Mouse (Mus musculus): Measurements from ENCODE around the gene Lrp6.

Lrp6 gene

GRCm38 (mm10) chr6:134489637-134490036, 77.1 kb downstream of the Lrp6 start:
- no peak for DNase-seq (ENCODE audit: low read depth)

- no peak for DNase-seq (ENCODE audit: low read depth)
Observed at GRCm38 (mm10) chr6:134489130-134489529, 77.6 kb downstream of the Lrp6 start.

- no peak for DNase-seq (ENCODE audit: low read depth)
Observed at GRCm38 (mm10) chr6:134486318-134486717, 80.4 kb downstream of the Lrp6 start.

GRCm38 (mm10) chr6:134479481-134479880, 87.3 kb downstream of the Lrp6 start:
- DNase-seq (ENCODE audit: low read depth) = no peak

- no peak for DNase-seq (ENCODE audit: low read depth)
Observed at GRCm38 (mm10) chr6:134473143-134473561, 93.6 kb downstream of the Lrp6 start.

DNA sequence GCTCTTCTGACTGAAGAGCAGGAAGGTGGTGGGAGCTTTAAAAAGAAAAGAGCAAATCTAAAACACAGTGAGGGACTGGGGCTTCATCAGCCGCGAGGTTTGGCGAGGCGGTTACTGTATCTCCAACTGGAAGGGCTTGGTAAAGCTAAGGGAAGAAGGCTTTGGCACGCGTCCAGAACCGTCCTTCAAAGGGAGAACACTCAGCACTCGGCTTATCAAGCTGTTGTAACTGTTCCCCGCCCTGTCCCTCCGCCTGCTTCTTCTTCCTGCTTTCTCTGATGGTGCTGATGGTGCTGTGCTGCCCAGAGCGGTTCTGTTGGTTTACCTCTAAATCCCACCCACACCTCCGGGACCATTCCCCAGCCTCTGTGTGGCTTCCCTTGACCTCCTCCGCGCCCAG, 95.9 kb downstream of the Lrp6 start:
- peak; percentile 21 for DNase-seq (ENCODE audit: low read depth)

- DNase-seq (ENCODE audit: low read depth) = no peak
Observed at GRCm38 (mm10) chr6:134469297-134469696, 97.5 kb downstream of the Lrp6 start.

- no peak for DNase-seq (ENCODE audit: low read depth)
Observed at GRCm38 (mm10) chr6:134466671-134467229, 100.0 kb downstream of the Lrp6 start.

GRCm38 (mm10) chr6:134461175-134461574, 105.6 kb downstream of the Lrp6 start:
- DNase-seq (ENCODE audit: low read depth) = no peak

DNA sequence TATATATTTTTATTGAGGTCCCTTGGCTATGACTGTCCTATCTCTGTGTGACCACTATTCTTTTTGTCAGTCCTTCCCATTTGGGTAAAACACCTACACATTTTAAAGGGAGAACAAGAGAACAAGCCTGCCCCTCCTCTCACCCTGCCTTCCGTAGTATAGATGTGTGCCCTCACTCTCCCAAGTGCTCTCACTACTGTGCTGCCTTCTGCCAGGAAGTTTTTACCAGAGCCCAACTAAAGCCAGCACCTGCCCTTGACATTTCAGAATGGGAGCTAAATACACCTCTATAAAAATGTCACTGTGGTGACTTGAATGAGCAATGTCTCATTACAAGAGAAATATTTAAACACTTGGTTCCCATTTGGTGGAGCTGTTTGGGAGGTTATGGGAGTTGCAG, 108.4 kb downstream of the Lrp6 start:
- no peak for DNase-seq (ENCODE audit: low read depth)

GRCm38 (mm10) chr6:134454093-134454492, 112.7 kb downstream of the Lrp6 start:
- DNase-seq (ENCODE audit: low read depth) = no peak

- no peak for DNase-seq (ENCODE audit: low read depth)
Observed at GRCm38 (mm10) chr6:134450661-134451119, 116.1 kb downstream of the Lrp6 start.

DNA sequence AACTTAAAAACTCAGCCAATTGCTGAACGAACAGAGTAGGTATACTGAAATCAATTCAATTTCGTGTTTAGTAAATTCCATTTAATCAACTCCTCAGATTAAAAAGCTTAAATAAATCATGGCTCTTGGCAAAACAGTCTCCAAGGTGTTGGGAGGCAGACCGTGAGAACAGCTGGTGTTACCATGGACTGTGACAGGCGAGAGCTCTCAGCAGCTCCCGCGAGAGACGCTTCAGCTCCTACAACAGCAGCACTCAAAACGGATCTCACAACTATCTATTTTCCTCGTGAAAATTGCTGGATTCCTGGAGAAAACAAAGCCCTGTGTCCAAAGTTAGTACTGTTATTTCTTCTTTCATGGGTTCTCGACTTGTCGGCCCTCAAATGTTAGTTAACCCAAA, 116.8 kb downstream of the Lrp6 start:
- no peak for DNase-seq (ENCODE audit: low read depth)

GRCm38 (mm10) chr6:134448451-134448850, 118.3 kb downstream of the Lrp6 start:
- DNase-seq (ENCODE audit: low read depth) = no peak

GRCm38 (mm10) chr6:134443925-134444324, 122.8 kb downstream of the Lrp6 start:
- no peak for DNase-seq (ENCODE audit: low read depth)

GRCm38 (mm10) chr6:134443198-134443904, 123.4 kb downstream of the Lrp6 start:
- no peak for DNase-seq (ENCODE audit: low read depth)

DNA sequence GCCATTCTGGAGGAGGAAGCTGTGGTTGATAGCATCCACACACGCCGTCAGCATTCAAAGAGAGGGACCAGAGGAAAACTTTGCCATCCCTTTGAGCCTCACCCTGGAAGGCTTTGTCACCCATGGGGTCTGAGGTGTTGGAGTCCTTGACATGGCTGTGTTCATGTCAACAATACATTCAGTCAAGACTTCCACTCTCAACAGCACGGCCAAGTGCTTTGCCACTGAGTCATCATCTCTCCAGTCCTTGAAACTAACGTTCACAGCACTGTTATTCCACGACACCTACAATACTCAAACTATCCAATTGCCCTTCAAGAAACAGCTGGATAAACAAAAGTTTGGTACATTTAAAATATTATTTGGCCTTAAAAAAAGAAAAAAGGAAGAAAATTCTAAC, 124.5 kb downstream of the Lrp6 start:
- no peak for DNase-seq (ENCODE audit: low read depth)

GRCm38 (mm10) chr6:134441716-134442115, 125.0 kb downstream of the Lrp6 start:
- DNase-seq (ENCODE audit: low read depth) = no peak

DNA sequence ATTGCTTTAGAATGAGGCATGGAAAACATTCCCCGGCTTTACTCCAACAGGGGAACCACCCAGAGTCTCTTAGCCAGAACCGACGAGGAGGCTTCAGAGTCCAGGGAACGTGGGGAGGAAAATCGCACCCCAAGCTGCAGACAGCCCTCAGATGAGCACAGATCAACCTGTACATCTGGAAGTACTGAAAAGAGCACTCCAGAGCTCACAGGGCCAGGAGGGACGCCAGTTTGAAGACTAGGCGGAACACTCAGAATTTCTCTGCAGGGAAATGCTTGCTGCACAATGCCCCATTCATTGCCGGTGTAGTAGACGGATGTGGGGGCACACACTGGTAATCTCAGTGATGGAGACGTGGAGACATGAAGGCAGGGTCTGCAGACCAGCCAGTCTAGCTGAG, 126.7 kb downstream of the Lrp6 start:
- DNase-seq (ENCODE audit: low read depth) = no peak

DNA sequence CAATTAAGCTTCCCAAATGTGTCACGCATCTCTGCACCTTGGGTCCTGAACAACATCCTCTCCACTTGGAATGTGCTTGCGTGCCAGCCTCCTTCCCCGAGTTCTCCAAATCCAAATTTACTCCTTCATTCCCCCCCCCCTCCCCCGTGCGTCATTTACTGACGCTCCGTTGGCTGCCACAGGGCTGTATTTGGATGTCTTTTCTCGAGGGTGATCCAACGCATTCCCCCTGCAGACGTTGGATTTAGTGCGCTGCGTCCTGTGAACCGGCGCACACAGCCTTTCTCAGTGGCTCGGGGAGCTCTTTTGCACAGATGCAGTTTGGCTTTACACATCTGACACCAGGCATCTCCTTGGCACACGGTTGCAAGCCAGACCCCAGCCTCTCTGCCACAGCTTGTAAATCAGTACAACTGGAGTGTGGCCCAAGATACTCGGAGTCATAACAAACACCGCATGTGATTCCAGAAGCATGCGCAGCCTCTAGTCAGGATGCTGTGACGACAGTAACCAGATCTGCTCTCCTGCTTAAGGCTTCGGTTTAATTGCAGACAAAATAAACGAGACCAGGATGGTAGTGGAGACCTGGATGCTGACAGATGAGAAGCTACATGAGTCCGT, 127.3 kb downstream of the Lrp6 start:
- DNase-seq (ENCODE audit: low read depth) = no peak

DNA sequence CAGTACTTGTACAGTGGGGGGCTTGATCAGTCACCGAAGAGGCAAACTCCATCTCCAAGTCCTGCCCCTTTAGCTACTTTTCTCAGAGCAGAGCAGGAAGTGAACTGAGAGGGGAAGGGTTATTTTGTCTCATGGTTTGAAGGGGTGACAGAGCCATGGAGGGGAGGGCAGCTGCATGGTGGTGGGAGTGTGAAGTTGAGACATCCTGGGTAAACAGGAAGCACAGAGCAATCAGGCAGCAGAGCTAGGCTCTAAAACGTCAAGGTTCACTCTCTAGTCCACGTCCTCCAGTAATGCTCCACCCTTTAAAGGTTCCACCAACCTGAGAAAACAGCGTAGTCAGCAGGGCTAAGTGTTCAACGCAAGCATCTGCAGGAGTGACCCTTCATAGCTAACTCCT, 129.8 kb downstream of the Lrp6 start:
- no peak for DNase-seq (ENCODE audit: low read depth)

GRCm38 (mm10) chr6:134434866-134435390, 131.8 kb downstream of the Lrp6 start:
- peak; percentile 39 for DNase-seq (ENCODE audit: low read depth)

DNA sequence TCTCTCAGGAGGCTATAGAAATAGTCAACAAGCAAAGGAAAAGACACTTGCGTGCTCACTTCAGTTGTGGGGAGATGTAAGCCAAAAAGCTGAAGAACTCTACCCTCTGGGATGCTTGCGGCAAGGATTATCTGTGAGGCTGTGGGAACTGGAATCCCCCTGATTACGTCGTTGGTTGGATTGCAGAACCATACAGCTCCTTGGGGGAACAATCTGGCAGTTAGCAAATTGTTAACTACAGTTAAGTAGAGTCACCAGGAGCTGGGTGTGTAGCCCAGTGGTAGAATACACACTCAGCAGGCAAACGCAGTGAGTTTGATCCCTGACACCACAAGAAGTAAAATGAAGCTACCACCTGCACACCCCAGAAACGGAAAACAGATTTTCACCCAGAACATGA, 132.7 kb downstream of the Lrp6 start:
- DNase-seq (ENCODE audit: low read depth) = no peak
